Mouse (Mus musculus): ENCODE results near the gene Cnp. TPM values are rescaled to one million over a fixed set of nuclear protein-coding genes. Genes with fewer than 3 reads are reported as not detected.
A peak's percentile ranks its signal among the peaks of the same experiment; 100 is the strongest.
"Not testable (repeated sequence)": the region's sequence is repeated elsewhere in the genome, so short reads cannot be mapped to it uniquely, and the experiment has no call there.

The Cnp gene
- polyA plus RNA-seq, 1 experiment from 2014 or later = 57.8 TPM

GRCm38 (mm10) chr11:100534411-100534810, 40.3 kb upstream of the Cnp start:
- H3K4me2 ChIP-seq (ENCODE audit: low read length); H3K9ac ChIP-seq (ENCODE audit: low read depth, low read length); H3K4me1 ChIP-seq (ENCODE audit: control insufficient read depth, insufficient read depth, low read length); H3K4me3 ChIP-seq (ENCODE audit: low read depth, low read length); H3K9me3 ChIP-seq (replicated peaks; ENCODE audit: control insufficient read depth, low read length, poor library complexity, severe bottlenecking); ATAC-seq; H3K36me3 ChIP-seq (ENCODE audit: control insufficient read depth, insufficient read depth, low read length); H3K27me3 ChIP-seq (ENCODE audit: control insufficient read depth, insufficient read depth, low read depth, low read length); H3K27ac ChIP-seq (ENCODE audit: low read length): not testable (repeated sequence)
- WGBS = 67% methylated on average over 2 of the region's 2 CpGs

GRCm38 (mm10) chr11:100534821-100535220, 39.9 kb upstream of the Cnp start:
- H3K4me3 ChIP-seq (ENCODE audit: low read depth, low read length); H3K9me3 ChIP-seq (replicated peaks; ENCODE audit: control insufficient read depth, low read length, poor library complexity, severe bottlenecking); H3K27me3 ChIP-seq (ENCODE audit: control insufficient read depth, insufficient read depth, low read depth, low read length); H3K4me1 ChIP-seq (ENCODE audit: control insufficient read depth, insufficient read depth, low read length); H3K4me2 ChIP-seq (ENCODE audit: low read length); H3K9ac ChIP-seq (ENCODE audit: low read depth, low read length); H3K27ac ChIP-seq (ENCODE audit: low read length); H3K36me3 ChIP-seq (ENCODE audit: control insufficient read depth, insufficient read depth, low read length); ATAC-seq: not testable (repeated sequence)
- 83% methylated on average over 6 of the region's 6 CpGs for WGBS

DNA sequence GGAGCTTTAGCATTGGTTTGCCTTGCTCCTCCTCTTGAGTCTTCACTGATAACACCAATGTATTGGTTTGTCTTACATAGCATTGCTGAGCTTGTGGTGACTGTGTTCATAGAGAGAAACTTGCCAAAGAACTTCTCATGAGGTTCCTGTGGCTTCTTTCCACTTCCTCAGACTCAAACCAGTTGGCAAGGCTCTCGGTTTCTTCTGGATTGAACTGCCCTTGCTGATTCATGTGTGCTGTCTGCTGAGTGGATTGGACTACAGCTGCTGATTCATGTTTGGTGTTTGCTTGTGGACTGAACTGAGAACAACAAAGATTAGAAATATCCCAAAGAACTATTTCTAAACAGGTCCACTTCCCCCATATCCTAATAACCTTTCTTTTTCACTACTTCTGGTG, 38.7 kb upstream of the Cnp start:
- no peak overlapping the region for H3K9ac ChIP-seq (ENCODE audit: low read depth, low read length)
- no peak overlapping the region for H3K4me2 ChIP-seq (ENCODE audit: low read length)
- H3K4me3 ChIP-seq (ENCODE audit: low read depth, low read length) = no peak overlapping the region
- H3K27me3 ChIP-seq (ENCODE audit: control insufficient read depth, insufficient read depth, low read depth, low read length) = no peaks in the 10 kb centered on the region
- H3K4me1 ChIP-seq (ENCODE audit: control insufficient read depth, insufficient read depth, low read length) = no peaks in the 10 kb centered on the region
- H3K36me3 ChIP-seq (ENCODE audit: control insufficient read depth, insufficient read depth, low read length) = no peaks in the 10 kb centered on the region
- ATAC-seq = no peak
- WGBS = 93% methylated on average over 1 of the region's 1 CpGs
- no peak overlapping the region for H3K27ac ChIP-seq (ENCODE audit: low read length)
- H3K9me3 ChIP-seq (replicated peaks; ENCODE audit: control insufficient read depth, low read length, poor library complexity, severe bottlenecking) = no peaks in the 10 kb centered on the region

DNA sequence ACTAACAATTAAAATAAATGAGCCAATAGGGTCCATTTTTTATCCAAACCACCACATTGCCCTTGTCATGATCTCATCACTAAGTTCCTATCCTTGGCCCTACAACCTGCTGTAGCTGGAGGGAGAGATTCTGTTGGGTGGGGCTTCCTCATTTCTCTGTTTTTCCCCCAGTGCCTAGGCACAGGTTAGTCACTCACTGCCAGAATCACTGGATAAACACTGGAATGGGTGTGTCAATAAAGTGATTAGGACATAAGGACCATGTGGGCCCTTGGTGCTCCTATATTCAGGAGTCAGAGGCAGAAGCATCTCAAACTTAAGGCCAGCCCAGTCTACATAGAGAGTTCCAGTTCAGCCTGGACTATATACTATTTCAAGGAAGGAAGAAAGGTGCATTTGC, 38.2 kb upstream of the Cnp start:
- Histone ChIP-seq H3K4me1 (ENCODE audit: control insufficient read depth, insufficient read depth, low read length) (no peaks in the 10 kb centered on the region), H3K9me3 (replicated peaks; ENCODE audit: control insufficient read depth, low read length, poor library complexity, severe bottlenecking) (no peaks in the 10 kb centered on the region), H3K27me3 (ENCODE audit: control insufficient read depth, insufficient read depth, low read depth, low read length) (no peaks in the 10 kb centered on the region), H3K4me2 (ENCODE audit: low read length) (no peak overlapping the region), H3K36me3 (ENCODE audit: control insufficient read depth, insufficient read depth, low read length) (no peaks in the 10 kb centered on the region), H3K27ac (ENCODE audit: low read length) (no peak overlapping the region), H3K4me3 (ENCODE audit: low read depth, low read length) (no peak overlapping the region), H3K9ac (ENCODE audit: low read depth, low read length) (no peak overlapping the region)
- ATAC-seq = no peak

DNA sequence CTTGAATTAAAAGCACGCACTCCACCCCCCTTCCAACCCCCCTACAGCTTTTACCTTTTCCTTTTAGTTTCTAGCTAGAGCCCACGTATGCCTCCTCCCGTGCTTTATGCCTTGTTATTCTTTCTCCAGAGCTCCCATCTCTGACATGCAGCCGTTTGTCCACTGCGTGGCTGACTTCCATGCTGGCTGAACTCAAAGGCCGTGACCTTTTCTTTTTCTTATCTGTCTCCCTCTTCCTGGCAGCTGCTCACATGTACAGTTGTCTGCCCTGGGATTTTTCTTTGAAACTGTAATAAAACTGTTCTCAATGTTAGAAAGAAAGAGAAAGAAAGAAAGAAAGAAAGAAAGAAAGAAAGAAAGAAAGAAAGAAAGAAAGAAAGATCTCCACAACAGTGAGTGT, 33.7 kb upstream of the Cnp start:
- H3K27me3 ChIP-seq (ENCODE audit: control insufficient read depth, insufficient read depth, low read depth, low read length) = no peaks in the 10 kb centered on the region
- peaks cover 11% of the 10 kb centered on the region for H3K4me1 ChIP-seq (ENCODE audit: control insufficient read depth, insufficient read depth, low read length)
- no peaks in the 10 kb centered on the region for H3K36me3 ChIP-seq (ENCODE audit: control insufficient read depth, insufficient read depth, low read length)
- H3K27ac ChIP-seq (ENCODE audit: low read length) = no peak overlapping the region
- H3K4me3 ChIP-seq (ENCODE audit: low read depth, low read length) = no peak overlapping the region
- ATAC-seq = no peak
- WGBS = 63% methylated on average over 6 of the region's 6 CpGs
- H3K9ac ChIP-seq (ENCODE audit: low read depth, low read length) = no peak overlapping the region
- H3K4me2 ChIP-seq (ENCODE audit: low read length) = no peak overlapping the region
- H3K9me3 ChIP-seq (replicated peaks; ENCODE audit: control insufficient read depth, low read length, poor library complexity, severe bottlenecking) = no peaks in the 10 kb centered on the region

DNA sequence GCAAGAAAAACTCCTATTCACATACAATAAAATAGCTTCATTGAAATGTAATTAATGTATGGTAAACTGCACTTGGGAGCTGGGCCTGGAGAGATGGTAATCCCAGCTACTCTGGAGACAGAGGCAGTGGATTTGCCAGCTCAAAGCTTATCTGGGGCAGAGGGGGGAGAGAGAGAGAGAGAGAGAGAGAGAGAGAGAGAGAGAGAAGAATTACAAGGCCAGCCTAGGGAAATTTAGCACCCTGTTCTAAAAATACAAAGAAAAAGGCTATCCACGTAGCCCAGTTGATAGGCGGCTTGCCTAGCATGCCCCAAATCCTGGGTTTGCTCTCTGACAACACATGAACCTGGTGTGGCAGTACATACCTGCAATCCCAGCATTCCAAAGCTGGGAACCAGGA, 33.1 kb upstream of the Cnp start:
- Histone ChIP-seq H3K4me2 (ENCODE audit: low read length) (no peak overlapping the region), H3K4me1 (ENCODE audit: control insufficient read depth, insufficient read depth, low read length) (peaks cover 13% of the 10 kb centered on the region), H3K9me3 (replicated peaks; ENCODE audit: control insufficient read depth, low read length, poor library complexity, severe bottlenecking) (no peaks in the 10 kb centered on the region), H3K36me3 (ENCODE audit: control insufficient read depth, insufficient read depth, low read length) (no peaks in the 10 kb centered on the region), H3K9ac (ENCODE audit: low read depth, low read length) (no peak overlapping the region), H3K4me3 (ENCODE audit: low read depth, low read length) (no peak overlapping the region), H3K27me3 (ENCODE audit: control insufficient read depth, insufficient read depth, low read depth, low read length) (no peaks in the 10 kb centered on the region), H3K27ac (ENCODE audit: low read length) (no peak overlapping the region)
- no peak for ATAC-seq
- WGBS = 91% methylated on average over 2 of the region's 2 CpGs

DNA sequence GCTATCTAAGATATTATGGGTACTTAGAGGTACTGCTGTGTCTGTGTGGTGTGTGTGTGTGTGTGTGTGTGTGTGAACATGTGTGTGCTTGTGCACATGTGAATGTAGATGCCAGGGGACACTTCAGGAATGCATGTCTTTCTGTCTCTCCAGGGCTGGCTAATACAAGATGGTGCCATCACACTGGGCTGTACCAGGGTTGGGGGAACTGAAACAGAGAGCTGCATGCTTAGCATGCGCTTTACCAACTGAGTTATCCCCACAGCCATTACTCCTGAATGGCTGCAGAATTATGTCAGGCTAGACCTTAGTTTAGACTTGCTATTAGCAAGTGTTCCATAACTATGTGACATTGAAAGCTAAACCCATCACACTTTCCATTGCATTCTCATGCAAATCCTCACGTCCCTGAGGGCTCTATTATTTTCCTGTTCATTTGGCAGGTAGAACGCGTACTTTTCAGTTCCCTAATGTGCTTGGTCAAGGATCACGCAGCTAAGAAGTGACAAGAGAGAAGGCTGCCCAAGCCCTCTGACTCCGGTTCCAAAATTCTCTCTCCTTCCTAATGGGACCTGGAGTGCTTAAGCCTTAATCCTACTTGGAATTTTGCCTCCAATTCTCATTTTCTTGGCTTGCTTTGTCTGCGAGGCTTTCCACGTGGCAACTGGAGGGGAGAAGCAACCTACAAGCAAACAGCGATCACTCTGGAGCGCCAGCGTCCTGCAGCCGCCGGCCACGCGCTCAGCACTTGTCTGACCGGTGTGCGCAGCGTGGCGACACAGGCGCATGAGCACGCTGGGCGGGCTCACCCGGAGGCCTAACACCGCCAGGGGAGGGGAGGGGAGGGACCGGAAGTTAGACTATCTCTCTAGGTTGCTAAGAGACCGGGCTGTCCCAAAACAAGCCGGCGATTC, 29.6 kb upstream of the Cnp start, which contains the start of gene Ttc25:
Gene Ttc25, plus strand, starts transcription at position 776 of the 914 bp plus-strand sequence.
- ATAC-seq = peak; percentile 96
- Histone ChIP-seq H3K4me1 (ENCODE audit: control insufficient read depth, insufficient read depth, low read length) (peaks cover 13% of the 10 kb centered on the region), H3K4me2 (ENCODE audit: low read length) (peak within 1 kb of the TSS; percentile 65), H3K27ac (ENCODE audit: low read length) (peak within 1 kb of the TSS; percentile 51), H3K27me3 (ENCODE audit: control insufficient read depth, insufficient read depth, low read depth, low read length) (no peaks in the 10 kb centered on the region; the same call in 1 of the 2 replicates), H3K36me3 (ENCODE audit: control insufficient read depth, insufficient read depth, low read length) (no peaks in the 10 kb centered on the region), H3K9ac (ENCODE audit: low read depth, low read length) (peak within 1 kb of the TSS; percentile 54), H3K9me3 (replicated peaks; ENCODE audit: control insufficient read depth, low read length, poor library complexity, severe bottlenecking) (no peaks in the 10 kb centered on the region), H3K4me3 (ENCODE audit: low read depth, low read length) (peak within 1 kb of the TSS; percentile 48)
- WGBS = 4% methylated on average over 28 of the region's 28 CpGs

DNA sequence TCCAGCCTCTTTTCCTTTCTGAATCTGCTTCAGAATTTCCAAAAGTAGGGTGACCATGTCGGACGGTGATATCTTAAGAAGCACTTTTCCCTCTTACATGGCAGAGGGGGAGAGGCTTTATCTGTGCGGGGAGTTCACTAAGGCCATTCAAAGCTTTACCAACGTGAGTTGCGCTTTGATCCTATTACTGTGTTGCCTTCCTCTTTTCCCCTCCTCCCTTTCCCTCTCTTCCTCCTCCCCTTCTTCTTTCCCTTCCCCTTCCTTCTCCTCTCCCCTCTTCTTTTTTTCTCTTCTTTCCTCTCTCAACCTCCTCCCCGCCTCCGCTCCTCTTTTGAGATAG, 29.0 kb upstream of the Cnp start:
- Histone ChIP-seq H3K4me2 (ENCODE audit: low read length) (peak overlapping the region; percentile 65), H3K4me3 (ENCODE audit: low read depth, low read length) (peak overlapping the region; percentile 48), H3K36me3 (ENCODE audit: control insufficient read depth, insufficient read depth, low read length) (no peaks in the 10 kb centered on the region), H3K9me3 (replicated peaks; ENCODE audit: control insufficient read depth, low read length, poor library complexity, severe bottlenecking) (no peaks in the 10 kb centered on the region), H3K27me3 (ENCODE audit: control insufficient read depth, insufficient read depth, low read depth, low read length) (no peaks in the 10 kb centered on the region; the same call in 1 of the 2 replicates), H3K27ac (ENCODE audit: low read length) (peak overlapping the region; percentile 51), H3K4me1 (ENCODE audit: control insufficient read depth, insufficient read depth, low read length) (peaks cover 13% of the 10 kb centered on the region), H3K9ac (ENCODE audit: low read depth, low read length) (peak overlapping the region; percentile 54)
- 23% methylated on average over 7 of the region's 7 CpGs for WGBS
- peak; percentile 51; the same call in 1 of the 2 replicates for ATAC-seq

DNA sequence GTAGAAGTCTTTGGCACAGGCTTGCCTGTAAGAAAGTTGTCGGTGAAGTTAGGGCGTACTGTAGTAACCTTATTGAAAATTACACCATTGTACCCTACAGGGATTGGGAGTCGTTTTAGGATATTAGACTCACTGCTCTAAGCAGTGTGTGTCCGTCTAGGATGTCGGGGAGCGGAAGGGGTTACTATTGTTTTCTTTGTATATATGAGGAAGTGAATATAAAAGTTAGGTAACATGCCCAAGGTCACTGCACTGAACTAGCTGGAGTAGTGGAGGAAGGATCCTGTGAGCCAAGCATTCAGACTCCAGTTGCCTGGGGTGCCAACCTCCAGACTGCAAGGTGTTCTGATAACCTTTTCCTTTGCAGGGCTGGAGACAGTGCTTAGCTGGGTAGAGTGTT, 27.7 kb upstream of the Cnp start:
- Histone ChIP-seq H3K9me3 (replicated peaks; ENCODE audit: control insufficient read depth, low read length, poor library complexity, severe bottlenecking) (no peaks in the 10 kb centered on the region), H3K4me1 (ENCODE audit: control insufficient read depth, insufficient read depth, low read length) (peaks cover 13% of the 10 kb centered on the region), H3K27ac (ENCODE audit: low read length) (no peak overlapping the region), H3K4me2 (ENCODE audit: low read length) (no peak overlapping the region), H3K4me3 (ENCODE audit: low read depth, low read length) (no peak overlapping the region), H3K36me3 (ENCODE audit: control insufficient read depth, insufficient read depth, low read length) (no peaks in the 10 kb centered on the region), H3K27me3 (ENCODE audit: control insufficient read depth, insufficient read depth, low read depth, low read length) (no peaks in the 10 kb centered on the region; the same call in 1 of the 2 replicates), H3K9ac (ENCODE audit: low read depth, low read length) (no peak overlapping the region)
- no peak for ATAC-seq
- 89% methylated on average over 6 of the region's 6 CpGs for WGBS
